Mouse (Mus musculus) bone marrow macrophage, adult 2 months (primary cell): ENCODE measurements around the gene Serpinb9b.

Experiments used
- CTCF ChIP-seq: IDR thresholded peaks from 2 replicates; pipeline ENCODE4 v1.5.1; 2012; ENCODE audit warnings: low read depth, mild to moderate bottlenecking, low read length, moderate library complexity
- POLR2A ChIP-seq: IDR thresholded peaks from 2 replicates; pipeline ENCODE4 v1.6.1; 2012; ENCODE audit warnings: mild to moderate bottlenecking, low read depth, low read length, borderline replicate concordance

DNA sequence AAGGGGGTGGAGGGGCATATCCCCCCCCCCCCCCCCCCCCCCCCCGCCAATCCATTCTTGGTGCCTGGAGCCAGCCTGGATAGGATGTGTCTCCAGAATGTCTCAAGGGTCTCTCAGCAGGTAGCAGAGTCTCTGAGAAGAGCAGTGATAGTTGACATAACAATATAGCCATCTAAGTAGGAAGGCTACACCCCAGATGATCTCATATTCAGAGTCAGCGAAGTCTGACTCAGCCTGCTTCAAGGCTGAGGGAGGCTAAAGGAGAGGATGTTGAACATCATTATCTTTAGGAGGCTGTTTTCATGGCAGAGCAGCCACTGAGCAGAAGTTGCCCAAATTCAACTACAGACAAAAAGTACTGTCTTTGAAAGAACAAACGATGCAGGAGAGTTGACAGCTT lies 3.1 kb downstream of the Serpinb9b start:
- TF ChIP-seq POLR2A (no peak), CTCF (no peak)
